Mouse (Mus musculus): Measurements from ENCODE around the gene Fkbp8. TPM values are rescaled to one million over a fixed set of nuclear protein-coding genes. Genes with fewer than 3 reads are reported as not detected.

Fkbp8 gene
- polyA plus RNA-seq, 1 experiment from 2014 or later = 322 TPM

- Histone ChIP-seq H3K36me3 (peaks cover 9% of the 10 kb centered on the region), H3K4me3 (replicated peaks) (no peak overlapping the region), H3K9ac (no peak overlapping the region), H3K27ac (no peak overlapping the region), H3K9me3 (replicated peaks) (no peaks in the 10 kb centered on the region), H3K27me3 (no peaks in the 10 kb centered on the region), H3K4me1 (peaks cover 18% of the 10 kb centered on the region), H3K4me2 (no peak overlapping the region)
- ATAC-seq (replicated peaks; ENCODE audit: low FRiP score) = 0 out of 2 replicates have a peak, but pooled peaks have one; percentile 16
These were observed 42.8 kb downstream of the Fkbp8 start for GRCm38 (mm10) chr8:70570360-70570759.

GRCm38 (mm10) chr8:70570990-70571389 is 43.5 kb downstream of the Fkbp8 start:
- H3K27ac ChIP-seq = no peak overlapping the region
- H3K4me3 ChIP-seq (replicated peaks) = no peak overlapping the region
- 85% methylated on average over 6 of the region's 6 CpGs for WGBS

GRCm38 (mm10) chr8:70574302-70574701 is 46.8 kb downstream of the Fkbp8 start:
- Histone ChIP-seq H3K27me3 (no peaks in the 10 kb centered on the region), H3K4me2 (no peak overlapping the region), H3K27ac (peak overlapping the region; percentile 29; the same call in 1 of the 2 replicates), H3K9ac (no peak overlapping the region), H3K4me3 (replicated peaks) (no peak overlapping the region), H3K9me3 (replicated peaks) (no peaks in the 10 kb centered on the region), H3K36me3 (peaks cover 28% of the 10 kb centered on the region), H3K4me1 (peaks cover 9% of the 10 kb centered on the region)
- no peak for ATAC-seq (replicated peaks; ENCODE audit: low FRiP score)

More at GRCm38 (mm10) chr8:70570990-70571389, 43.5 kb downstream of the Fkbp8 start:
- Histone ChIP-seq H3K9ac (no peak overlapping the region), H3K4me2 (no peak overlapping the region), H3K4me1 (peaks cover 13% of the 10 kb centered on the region), H3K9me3 (replicated peaks) (no peaks in the 10 kb centered on the region), H3K36me3 (peaks cover 11% of the 10 kb centered on the region), H3K27me3 (no peaks in the 10 kb centered on the region)
- no peak for ATAC-seq (replicated peaks; ENCODE audit: low FRiP score)

GRCm38 (mm10) chr8:70574915-70575314 is 47.4 kb downstream of the Fkbp8 start:
- Histone ChIP-seq H3K4me3 (replicated peaks) (no peak overlapping the region), H3K27ac (0 out of 2 replicates have a peak overlapping the region, but pooled peaks have one; percentile 29), H3K9me3 (replicated peaks) (no peaks in the 10 kb centered on the region), H3K4me2 (no peak overlapping the region), H3K27me3 (no peaks in the 10 kb centered on the region), H3K36me3 (peaks cover 31% of the 10 kb centered on the region), H3K4me1 (peaks cover 9% of the 10 kb centered on the region), H3K9ac (no peak overlapping the region)
- no peak for ATAC-seq (replicated peaks; ENCODE audit: low FRiP score)
- WGBS = 61% methylated on average over 4 of the region's 4 CpGs

- Histone ChIP-seq H3K4me2 (no peak overlapping the region), H3K27ac (no peak overlapping the region), H3K36me3 (peaks cover 54% of the 10 kb centered on the region), H3K9ac (no peak overlapping the region), H3K4me3 (replicated peaks) (no peak overlapping the region), H3K27me3 (no peaks in the 10 kb centered on the region), H3K9me3 (replicated peaks) (no peaks in the 10 kb centered on the region), H3K4me1 (peaks cover 5% of the 10 kb centered on the region)
- ATAC-seq (replicated peaks; ENCODE audit: low FRiP score) = no peak
- 93% methylated on average over 3 of the region's 3 CpGs for WGBS
These were observed 49.7 kb downstream of the Fkbp8 start for GRCm38 (mm10) chr8:70577207-70577606.

GRCm38 (mm10) chr8:70583476-70584387 is 56.2 kb downstream of the Fkbp8 start:
- H3K36me3 ChIP-seq = peaks cover 96% of the 10 kb centered on the region
- H3K27me3 ChIP-seq = no peaks in the 10 kb centered on the region
- no peaks in the 10 kb centered on the region for H3K4me1 ChIP-seq
- no peak overlapping the region for H3K27ac ChIP-seq
- no peaks in the 10 kb centered on the region for H3K9me3 ChIP-seq (replicated peaks)
- whole genome bisulfite sequencing = 88% methylated on average over 18 of the region's 18 CpGs
- no peak overlapping the region for H3K4me3 ChIP-seq (replicated peaks)
- H3K9ac ChIP-seq = no peak overlapping the region
- H3K4me2 ChIP-seq = no peak overlapping the region
- no peak for ATAC-seq (replicated peaks; ENCODE audit: low FRiP score)

- Histone ChIP-seq H3K27ac (no peak overlapping the region), H3K27me3 (no peaks in the 10 kb centered on the region), H3K9ac (no peak overlapping the region), H3K4me1 (no peaks in the 10 kb centered on the region), H3K9me3 (replicated peaks) (no peaks in the 10 kb centered on the region), H3K4me2 (no peak overlapping the region), H3K36me3 (peaks cover 99% of the 10 kb centered on the region), H3K4me3 (replicated peaks) (no peak overlapping the region)
- peak; percentile 34; the same call in 1 of the 2 replicates for ATAC-seq (replicated peaks; ENCODE audit: low FRiP score)
- WGBS = 88% methylated on average over 9 of the region's 9 CpGs
These were observed 57.2 kb downstream of the Fkbp8 start for GRCm38 (mm10) chr8:70584606-70585257.

Other genes starting within 250 kb of the Fkbp8 start
- 69.5 and 79.9 TPM in 2 replicates for gene Homer3, start 244.9 kb upstream of the Fkbp8 start, polyA plus RNA-seq (2015; fragmentation: Nextera tagmentation; extraction: Ambion mirVana)
- gene Ddx49, start 225.2 kb upstream of the Fkbp8 start, polyA plus RNA-seq (2015; fragmentation: Nextera tagmentation; extraction: Ambion mirVana) = 45.1 and 49.0 TPM in 2 replicates
- 320 and 327 TPM in 2 replicates for gene Cope, start 225.2 kb upstream of the Fkbp8 start, polyA plus RNA-seq (2015; fragmentation: Nextera tagmentation; extraction: Ambion mirVana)
- 2.6 and 4.0 TPM in 2 replicates for gene Cers1, start 211.9 kb upstream of the Fkbp8 start, polyA plus RNA-seq (2015; fragmentation: Nextera tagmentation; extraction: Ambion mirVana)
- gene Gdf1, start 197.9 kb upstream of the Fkbp8 start, polyA plus RNA-seq (2015; fragmentation: Nextera tagmentation; extraction: Ambion mirVana) = 5.2 and 6.2 TPM in 2 replicates
- 17.1 and 17.2 TPM in 2 replicates for gene Upf1, start 174.4 kb upstream of the Fkbp8 start, polyA plus RNA-seq (2015; fragmentation: Nextera tagmentation; extraction: Ambion mirVana)
- gene Comp, start 154.2 kb upstream of the Fkbp8 start, polyA plus RNA-seq (2015; fragmentation: Nextera tagmentation; extraction: Ambion mirVana) = 0.40 and 1.5 TPM in 2 replicates
- 17.9 and 21.0 TPM in 2 replicates for gene Crtc1, start 88.1 kb upstream of the Fkbp8 start, polyA plus RNA-seq (2015; fragmentation: Nextera tagmentation; extraction: Ambion mirVana)
- 20.0 and 23.5 TPM in 2 replicates for gene Klhl26, start 50.8 kb upstream of the Fkbp8 start, polyA plus RNA-seq (2015; fragmentation: Nextera tagmentation; extraction: Ambion mirVana)
- 5.9 and 6.0 TPM in 2 replicates for gene Tmem59l, start 40.4 kb upstream of the Fkbp8 start, polyA plus RNA-seq (2015; fragmentation: Nextera tagmentation; extraction: Ambion mirVana)
- 21.1 and 24.1 TPM in 2 replicates for gene Crlf1, start 34.6 kb upstream of the Fkbp8 start, polyA plus RNA-seq (2015; fragmentation: Nextera tagmentation; extraction: Ambion mirVana)
- 128 and 133 TPM in 2 replicates for gene Rex1bd, start 21.0 kb upstream of the Fkbp8 start, polyA plus RNA-seq (2015; fragmentation: Nextera tagmentation; extraction: Ambion mirVana)
- gene Uba52, start 16.9 kb upstream of the Fkbp8 start, polyA plus RNA-seq (2015; fragmentation: Nextera tagmentation; extraction: Ambion mirVana) = 954 and 1,022 TPM in 2 replicates
- 58.5 and 64.5 TPM in 2 replicates for gene Kxd1, start 232 bp downstream of the Fkbp8 start, polyA plus RNA-seq (2015; fragmentation: Nextera tagmentation; extraction: Ambion mirVana)
- 20.3 and 23.8 TPM in 2 replicates for gene Ell, start 11.7 kb downstream of the Fkbp8 start, polyA plus RNA-seq (2015; fragmentation: Nextera tagmentation; extraction: Ambion mirVana)
- 180 and 198 TPM in 2 replicates for gene Isyna1, start 66.6 kb downstream of the Fkbp8 start, polyA plus RNA-seq (2015; fragmentation: Nextera tagmentation; extraction: Ambion mirVana)
- 135 and 145 TPM in 2 replicates for gene Ssbp4, start 81.1 kb downstream of the Fkbp8 start, polyA plus RNA-seq (2015; fragmentation: Nextera tagmentation; extraction: Ambion mirVana)
- 2.5 TPM in 2 replicates for gene Lrrc25, start 88.4 kb downstream of the Fkbp8 start, polyA plus RNA-seq (2015; fragmentation: Nextera tagmentation; extraction: Ambion mirVana)
- 0.46 and 0.77 TPM in 2 replicates for gene Gdf15, start 104.7 kb downstream of the Fkbp8 start, polyA plus RNA-seq (2015; fragmentation: Nextera tagmentation; extraction: Ambion mirVana)
- gene Pgpep1, start 132.7 kb downstream of the Fkbp8 start, polyA plus RNA-seq (2015; fragmentation: Nextera tagmentation; extraction: Ambion mirVana) = 65.5 and 75.3 TPM in 2 replicates
- gene Lsm4, start 145.5 kb downstream of the Fkbp8 start, polyA plus RNA-seq (2015; fragmentation: Nextera tagmentation; extraction: Ambion mirVana) = 291 and 295 TPM in 2 replicates
- 59.9 and 68.1 TPM in 2 replicates for gene Jund, start 171.2 kb downstream of the Fkbp8 start, polyA plus RNA-seq (2015; fragmentation: Nextera tagmentation; extraction: Ambion mirVana)
- 0.03 and 0.09 TPM in 2 replicates for gene Iqcn, start 175.7 kb downstream of the Fkbp8 start, polyA plus RNA-seq (2015; fragmentation: Nextera tagmentation; extraction: Ambion mirVana)
- gene Gm3336, start 190.8 kb downstream of the Fkbp8 start, polyA plus RNA-seq (2015; fragmentation: Nextera tagmentation; extraction: Ambion mirVana) = 0.55 and 0.83 TPM in 2 replicates
- gene Pde4c, start 196.0 kb downstream of the Fkbp8 start, polyA plus RNA-seq (2015; fragmentation: Nextera tagmentation; extraction: Ambion mirVana) = 7.6 and 9.4 TPM in 2 replicates
- 15.5 and 18.6 TPM in 2 replicates for gene Rab3a, start 227.0 kb downstream of the Fkbp8 start, polyA plus RNA-seq (2015; fragmentation: Nextera tagmentation; extraction: Ambion mirVana)
- gene Mpv17l2, start 233.2 kb downstream of the Fkbp8 start, polyA plus RNA-seq (2015; fragmentation: Nextera tagmentation; extraction: Ambion mirVana) = 46.1 and 48.1 TPM in 2 replicates
- 58.0 and 66.9 TPM in 2 replicates for gene Pik3r2, start 249.0 kb downstream of the Fkbp8 start, polyA plus RNA-seq (2015; fragmentation: Nextera tagmentation; extraction: Ambion mirVana)